Mouse (Mus musculus): ENCODE measurements around the gene Bace2.

GRCm38 (mm10) chr16:97356499-97357187 is at the start of gene Bace2:
- no peak for TF ChIP-seq CTCF (IDR thresholded peaks at IDR 0.05; ENCODE audit: borderline replicate concordance, insufficient read depth, low read depth, low read length)
- TF ChIP-seq POLR2A (IDR thresholded peaks at IDR 0.05; ENCODE audit: borderline replicate concordance, insufficient read depth, low read length) = no peak
